Mouse (Mus musculus): Measurements from ENCODE around the gene Spast.

DNA sequence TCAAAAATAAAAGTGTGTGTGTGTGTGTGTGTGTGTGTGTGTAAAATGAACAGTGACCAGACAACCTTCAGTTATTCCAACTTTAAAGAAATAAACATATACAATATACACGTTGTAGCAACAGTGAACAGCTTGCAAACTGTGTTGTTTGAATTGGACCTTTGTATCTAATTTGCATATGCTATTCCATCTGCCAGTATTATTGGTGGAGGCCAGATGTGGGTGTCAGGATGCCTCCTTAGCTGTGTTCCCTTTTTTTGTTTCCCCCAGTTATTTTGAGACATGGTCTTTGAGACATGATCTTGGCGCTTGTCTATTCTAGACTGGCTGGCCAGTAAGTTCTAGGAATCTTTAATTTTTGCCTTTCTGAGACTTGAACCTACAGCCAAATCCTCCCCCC is 58.4 kb downstream of the Spast start:
- no peak for TF ChIP-seq MYOD1 (IDR thresholded peaks at IDR 0.05; ENCODE audit: control insufficient read depth, insufficient read length, low read depth)
- no peak for TF ChIP-seq USF1 (IDR thresholded peaks at IDR 0.05; ENCODE audit: low read depth)
- TF ChIP-seq MYOG (IDR thresholded peaks at IDR 0.05; ENCODE audit: control insufficient read depth, extremely low read depth, insufficient read length) = no peak
- no peak for TF ChIP-seq CTCF (IDR thresholded peaks at IDR 0.05; ENCODE audit: control insufficient read depth, insufficient read depth, insufficient read length)
- TF ChIP-seq MAX (IDR thresholded peaks at IDR 0.05) = no peak
